Mouse (Mus musculus) thymus, adult 2 months (tissue): ENCODE results near the gene Spata13. TPM values are rescaled to one million over a fixed set of nuclear protein-coding genes. Genes with fewer than 3 reads are reported as not detected.

Experiments used
- DNase-seq: peaks from one replicate; pipeline ENCODE4 v3.0.0; 2021
- H3K27ac ChIP-seq: fragments of 200-500 bp; 2 replicates; pipeline ENCODE4 v1.5.1; 2012; ENCODE audit warnings: low read length, control low read depth; ENCODE audit not compliant: control insufficient read depth, insufficient read depth
- H3K27me3 ChIP-seq: fragments of 200-500 bp; 2 replicates; pipeline ENCODE4 v1.6.1; 2012; ENCODE audit warnings: mild to moderate bottlenecking, low read length, moderate library complexity, mixed read lengths; ENCODE audit not compliant: control insufficient read depth, insufficient read depth
- H3K36me3 ChIP-seq: fragments of 200-500 bp; 2 replicates; pipeline ENCODE4 v1.6.1; 2012; ENCODE audit warnings: mild to moderate bottlenecking, low read length, moderate library complexity; ENCODE audit not compliant: control insufficient read depth, insufficient read depth
- H3K4me1 ChIP-seq: fragments of 200-500 bp; replicated peaks from 2 replicates; pipeline ENCODE4 v1.6.1; 2012; ENCODE audit warnings: low read length; ENCODE audit not compliant: control insufficient read depth, insufficient read depth
- H3K4me3 ChIP-seq: fragments of 200-500 bp; 2 replicates; pipeline ENCODE4 v1.5.1; 2012; ENCODE audit warnings: mild to moderate bottlenecking, low read length, control low read depth, moderate library complexity; ENCODE audit not compliant: control insufficient read depth, insufficient read depth
- CTCF ChIP-seq: fragments of 200-500 bp; IDR thresholded peaks from 2 replicates; pipeline ENCODE4 v1.5.1; 2012; ENCODE audit warnings: mild to moderate bottlenecking, control low read depth, low read length, moderate library complexity, borderline replicate concordance; ENCODE audit not compliant: control insufficient read depth, poor library complexity, insufficient read depth; ENCODE audit errors: extremely low read depth
- POLR2A ChIP-seq: fragments of 200-500 bp; IDR thresholded peaks from 2 replicates; pipeline ENCODE4 v1.6.1; 2012; ENCODE audit warnings: mild to moderate bottlenecking, low read length, control low read depth, moderate library complexity; ENCODE audit not compliant: control insufficient read depth, poor library complexity, insufficient read depth; ENCODE audit errors: extremely low read depth
- WGBS: fragments of 180-500 bp; shearing (Covaris S2); methylation state at CpG from one replicate; pipeline ENCODE4 v1.1.7; 2018; 5-methylcytosine and 5-hydroxymethylcytosine counted together
- polyA plus RNA-seq: library from polyadenylated mRNA; depleted of rRNA; stranded (reverse); fragments of >200 nt; gene quantifications from 2 replicates; pipeline ENCODE4 v1.2.3, GENCODE M21; 2012

The Spata13 gene
- polyA plus RNA-seq, 1 experiment: 80.6 TPM

GRCm38 (mm10) chr14:60693666-60694065, 59.9 kb downstream of the Spata13 start:
- Histone ChIP-seq H3K27me3 (no peaks in the 10 kb centered on the region), H3K4me1 (no peaks in the 10 kb centered on the region), H3K27ac (no peak overlapping the region), H3K36me3 (no peaks in the 10 kb centered on the region), H3K4me3 (no peak overlapping the region)
- TF ChIP-seq POLR2A: no peak
- TF ChIP-seq CTCF: no peak
- no peak for DNase-seq
- 84% methylated on average over 5 of the region's 5 CpGs for WGBS

GRCm38 (mm10) chr14:60694215-60694997, 60.6 kb downstream of the Spata13 start:
- H3K27me3 ChIP-seq: no peaks in the 10 kb centered on the region
- 78% methylated on average over 14 of the region's 14 CpGs for WGBS
- H3K27ac ChIP-seq: no peak overlapping the region
- H3K4me3 ChIP-seq: no peak overlapping the region
- TF ChIP-seq CTCF (no peak), POLR2A (no peak)
- no peaks in the 10 kb centered on the region for H3K4me1 ChIP-seq
- peak; percentile 69 for DNase-seq
- no peaks in the 10 kb centered on the region for H3K36me3 ChIP-seq

GRCm38 (mm10) chr14:60697351-60697750, 63.5 kb downstream of the Spata13 start:
- Histone ChIP-seq H3K27me3 (no peaks in the 10 kb centered on the region), H3K36me3 (no peaks in the 10 kb centered on the region), H3K4me3 (no peak overlapping the region), H3K4me1 (no peaks in the 10 kb centered on the region), H3K27ac (no peak overlapping the region)
- 94% methylated on average over 8 of the region's 8 CpGs for WGBS
- no peak for TF ChIP-seq POLR2A
- TF ChIP-seq CTCF: no peak
- no peak for DNase-seq

- H3K4me1 ChIP-seq: peaks cover 4% of the 10 kb centered on the region; the same call in 1 of the 2 replicates
- no peak overlapping the region for H3K4me3 ChIP-seq
- 93% methylated on average over 10 of the region's 10 CpGs for WGBS
- TF ChIP-seq POLR2A: no peak
- DNase-seq: no peak
- H3K36me3 ChIP-seq: no peaks in the 10 kb centered on the region
- no peaks in the 10 kb centered on the region for H3K27me3 ChIP-seq
- no peak overlapping the region for H3K27ac ChIP-seq
Observed at GRCm38 (mm10) chr14:60698980-60699379, 65.2 kb downstream of the Spata13 start.

- Histone ChIP-seq H3K4me1 (peaks cover 33% of the 10 kb centered on the region), H3K36me3 (no peaks in the 10 kb centered on the region), H3K27ac (no peak overlapping the region), H3K27me3 (no peaks in the 10 kb centered on the region), H3K4me3 (no peak overlapping the region)
- TF ChIP-seq CTCF (no peak), POLR2A (no peak)
- WGBS: 92% methylated on average over 10 of the region's 10 CpGs
- DNase-seq: no peak
Observed at GRCm38 (mm10) chr14:60702377-60703140, 68.8 kb downstream of the Spata13 start.

GRCm38 (mm10) chr14:60704510-60704909, 70.7 kb downstream of the Spata13 start:
- peaks cover 40% of the 10 kb centered on the region for H3K4me1 ChIP-seq
- DNase-seq: no peak
- H3K36me3 ChIP-seq: no peaks in the 10 kb centered on the region
- no peaks in the 10 kb centered on the region for H3K27me3 ChIP-seq
- TF ChIP-seq CTCF (no peak), POLR2A (no peak)
- no peak overlapping the region for H3K27ac ChIP-seq
- 78% methylated on average over 6 of the region's 6 CpGs for WGBS
- no peak overlapping the region for H3K4me3 ChIP-seq

- Histone ChIP-seq H3K27ac (0 out of 2 replicates have a peak overlapping the region, but pooled peaks have one; percentile 26), H3K27me3 (no peaks in the 10 kb centered on the region), H3K4me3 (no peak overlapping the region), H3K36me3 (no peaks in the 10 kb centered on the region), H3K4me1 (peaks cover 40% of the 10 kb centered on the region)
- peak; percentile 75 for DNase-seq
- TF ChIP-seq CTCF (no peak), POLR2A (no peak)
- WGBS: 5% methylated on average over 3 of the region's 3 CpGs
Observed at GRCm38 (mm10) chr14:60704961-60705360, 71.2 kb downstream of the Spata13 start.
